Mouse (Mus musculus) layer of hippocampus, adult 18-20 months (tissue): ENCODE measurements at regions not wholly inside any gene's neighbourhood (a gene's known extent, or its start where the extent isn't known, plus 50 kb on each side); places are given as distances from the start of the nearest gene placed in this dataset.

Source experiments
- DNase-seq, 2 experiments: peaks; one replicate each; pipeline ENCODE4 v3.0.0; 2022; ENCODE audit warnings: low spot score in 2 of 2

- no peak for DNase-seq
Measured at GRCm38 (mm10) chrX:22898698-22899051, 466.2 kb downstream of the Klhl13 start.

GRCm38 (mm10) chrX:22898048-22898697 is 466.7 kb downstream of the Klhl13 start:
- no peak for DNase-seq

DNA sequence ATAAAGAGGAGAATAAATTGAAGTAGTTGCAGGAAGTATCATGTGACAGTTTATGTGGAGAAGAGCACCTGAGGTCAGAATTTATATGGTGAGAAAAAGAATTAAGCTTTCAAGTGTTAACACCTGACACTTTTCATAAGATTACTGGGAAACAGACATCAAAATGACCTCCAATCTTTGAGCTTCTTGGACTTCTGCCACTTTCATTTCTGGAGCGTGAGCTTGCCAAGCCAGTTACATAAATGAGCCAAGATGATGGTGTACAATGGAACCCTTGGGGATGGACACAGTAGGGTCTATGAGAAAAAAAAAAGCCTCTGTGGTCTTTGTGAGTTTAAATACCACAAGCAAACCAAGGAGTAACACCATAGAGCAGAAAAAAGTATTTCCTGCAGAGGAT is 495.1 kb downstream of the Klhl13 start:
- DNase-seq: no peak

DNA sequence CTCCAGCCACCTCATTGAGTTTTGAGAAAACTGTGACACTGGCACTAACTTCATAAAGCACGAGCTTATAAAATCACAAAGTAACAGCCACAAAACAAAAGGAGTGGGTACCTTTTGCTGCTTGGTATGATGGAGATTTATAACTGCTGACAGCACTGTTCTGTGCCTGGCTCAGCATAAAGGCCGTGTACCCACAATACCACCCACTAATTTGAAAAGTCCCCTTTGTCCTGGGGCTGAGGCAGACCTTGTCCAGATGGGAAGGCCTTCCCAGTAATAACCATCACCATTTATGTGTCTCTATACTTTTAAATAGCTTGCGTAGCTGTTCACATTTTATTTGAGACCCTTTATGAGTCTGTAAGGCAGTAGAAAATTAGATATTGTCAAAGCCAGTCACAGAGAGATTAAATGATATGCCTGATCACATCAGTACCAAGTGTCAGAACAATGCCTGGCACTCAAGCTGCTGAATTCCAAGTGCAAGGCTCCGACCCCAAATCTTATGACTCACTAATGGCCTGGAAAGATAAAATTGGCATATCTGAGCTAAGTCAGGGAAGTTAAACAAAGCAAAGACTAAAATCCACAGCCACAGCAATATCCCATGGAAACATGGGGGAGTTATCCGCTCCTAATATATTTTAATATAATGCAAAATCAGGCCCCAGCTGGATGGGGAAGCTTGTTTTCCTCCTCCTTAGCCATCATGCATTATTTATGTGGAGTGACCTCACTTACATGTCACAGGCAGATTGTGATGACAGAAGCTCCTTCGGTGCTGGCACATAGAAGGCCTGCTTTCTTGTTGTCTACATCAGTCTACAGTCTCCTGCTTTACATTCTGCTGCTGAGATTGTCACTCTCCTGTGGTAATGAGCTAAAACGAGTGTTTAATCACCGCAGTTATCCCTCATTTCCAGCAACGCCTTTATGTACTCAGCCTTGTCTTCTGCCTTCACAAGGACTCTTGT is 515.1 kb downstream of the Klhl13 start:
- DNase-seq: peak in 1 of 2 experiments; percentile 0

- no peak for DNase-seq
Measured at GRCm38 (mm10) chrX:22848778-22849177, 516.1 kb downstream of the Klhl13 start.

DNA sequence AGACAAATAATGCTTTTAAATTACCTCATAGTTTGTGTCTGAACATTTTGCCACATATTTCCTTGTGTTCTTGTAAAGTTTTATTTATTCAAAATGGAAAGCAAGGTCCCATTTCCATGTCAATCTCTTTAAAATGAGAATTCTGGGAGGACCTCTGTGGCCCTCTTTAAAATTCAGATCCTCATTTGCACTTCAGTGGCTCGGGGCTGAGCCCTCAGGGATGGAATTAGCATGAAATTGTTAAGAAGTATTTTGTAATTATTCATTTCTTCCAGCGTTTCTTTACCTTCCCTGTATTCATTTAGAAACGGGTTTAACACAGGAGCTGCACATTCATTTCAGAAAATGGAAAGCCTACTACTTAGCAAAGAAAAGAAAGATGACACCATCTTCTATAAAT is 531.7 kb downstream of the Klhl13 start:
- DNase-seq: no peak

DNA sequence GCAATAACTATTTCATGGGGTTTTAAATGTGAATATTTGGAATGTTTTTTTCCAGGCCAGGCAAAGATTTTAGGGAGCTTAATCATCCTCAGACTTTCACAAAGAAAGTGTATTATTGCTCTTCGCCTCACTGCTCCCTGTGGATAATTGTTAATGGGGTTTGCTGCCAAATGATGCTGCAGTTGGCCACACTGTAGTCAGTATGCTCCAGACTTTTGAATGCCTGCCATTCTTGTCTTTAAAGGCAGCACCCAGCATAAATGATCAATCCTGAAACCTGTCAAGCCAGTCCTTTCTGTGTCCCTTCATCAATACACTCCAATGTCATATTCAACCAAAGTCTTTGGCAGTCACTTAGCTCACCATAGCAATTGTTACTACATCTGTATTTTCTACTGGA is 559.7 kb downstream of the Klhl13 start:
- no peak for DNase-seq

DNA sequence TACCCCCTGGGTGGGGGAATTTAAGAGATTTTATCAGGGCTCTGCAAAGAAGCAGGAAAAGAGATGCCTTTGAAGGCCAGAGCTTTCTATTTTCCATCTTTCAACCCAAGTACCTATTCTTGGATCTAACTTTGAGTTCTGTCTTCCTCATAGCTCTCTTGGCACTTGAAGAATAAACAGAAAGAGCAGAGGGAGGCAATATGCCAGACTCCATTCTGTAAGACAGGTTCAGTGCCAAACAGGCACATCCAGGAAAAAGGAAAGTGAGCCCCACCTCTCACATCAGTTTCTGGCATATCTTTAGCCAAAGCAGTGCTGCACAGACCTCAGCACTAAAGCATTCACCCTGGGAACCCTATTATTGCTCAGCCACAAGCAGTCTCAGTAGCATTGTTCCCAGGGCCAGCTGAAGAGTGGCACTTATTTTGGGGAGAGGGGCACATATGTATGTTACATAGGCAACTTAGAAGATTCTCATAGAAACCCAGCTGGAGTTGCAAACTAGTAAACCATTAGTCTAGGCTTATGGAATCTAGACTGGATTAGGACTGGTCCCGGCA is 594.8 kb downstream of the Klhl13 start:
- DNase-seq: no peak

GRCm38 (mm10) chrX:22739235-22739634 is 625.6 kb downstream of the Klhl13 start:
- DNase-seq: no peak

GRCm38 (mm10) chrX:22698179-22698578 is 666.7 kb downstream of the Klhl13 start:
- peak in 1 of 2 experiments; percentile 3 for DNase-seq

GRCm38 (mm10) chrX:22657722-22658342 is 707.0 kb downstream of the Klhl13 start:
- no peak for DNase-seq
